Comparison of ENCODE assay signal across 8 mouse cellular contexts in the genomic region with DNA sequence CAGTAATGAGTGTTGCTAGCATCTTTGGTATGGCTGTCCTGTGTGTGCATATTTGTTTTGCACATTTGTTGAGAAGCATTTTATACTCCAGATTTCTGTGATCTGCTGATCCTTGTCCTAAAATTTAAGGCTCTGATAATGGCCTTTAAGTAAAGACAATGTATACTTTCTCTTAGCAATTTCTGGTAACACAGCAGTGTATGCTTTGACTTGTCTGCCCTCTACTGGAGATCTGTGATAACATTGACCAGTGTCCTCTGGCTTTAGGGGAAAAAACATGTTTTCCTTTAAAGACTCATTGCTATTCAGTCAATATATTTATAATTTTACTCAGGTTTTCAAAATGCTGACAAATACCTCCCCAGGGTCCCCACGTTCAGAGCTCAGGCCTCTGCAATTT.
A peak's percentile ranks its signal among the peaks of the same experiment; 100 is the strongest.
DNase-seq lines count a peak whose midpoint lies in the region; ATAC-seq and TF ChIP-seq lines count a peak whose summit lies in the region.

No protein-coding gene starts in this region.

- TF ChIP-seq EP300 in liver, embryonic 14.5 days (IDR thresholded peaks at IDR 0.05; ENCODE audit: low read depth) = no peak

- H3K9me3 ChIP-seq in liver, embryonic 14.5 days (ENCODE audit: control insufficient read depth, low read length) = no peaks in the 10 kb centered on the region
- H3K9me3 ChIP-seq in liver, embryonic 11.5 days (ENCODE audit: control insufficient read depth, low read length) = no peaks in the 10 kb centered on the region

- peak; percentile 53; the same call in 1 of the 2 replicates for TF ChIP-seq CTCF in liver, embryonic 14.5 days (IDR thresholded peaks at IDR 0.05; ENCODE audit: low read depth)

- intact Hi-C loops in heart, postnatal 36 days (cut with DNase I) = loop anchor here (1.0 kb wide), 2 partner anchors 92 to 208 kb away; partner anchors contain the start of gene Ssh2

- no peaks in the 10 kb centered on the region for H3K27me3 ChIP-seq in liver, embryonic 14.5 days (ENCODE audit: control insufficient read depth, insufficient read depth, low read length)
- no peaks in the 10 kb centered on the region for H3K27me3 ChIP-seq in liver, embryonic 11.5 days (replicated peaks; ENCODE audit: control insufficient read depth, insufficient read depth, low read length)

- no peak overlapping the region for H3K27ac ChIP-seq in liver, embryonic 14.5 days
- H3K27ac ChIP-seq in liver, embryonic 11.5 days (ENCODE audit: low read depth, low read length) = no peak overlapping the region

- WGBS in liver, embryonic 14.5 days (ENCODE audit: insufficient replicate concordance) = 3% methylated on average over 1 of the region's 1 CpGs
- whole genome bisulfite sequencing in liver, embryonic 11.5 days = 12% methylated on average over 1 of the region's 1 CpGs

- no peaks in the 10 kb centered on the region for H3K36me3 ChIP-seq in liver, embryonic 14.5 days (replicated peaks; ENCODE audit: control insufficient read depth, insufficient read depth, low read depth)
- H3K36me3 ChIP-seq in liver, embryonic 11.5 days (ENCODE audit: control insufficient read depth, insufficient read depth, low read length) = no peaks in the 10 kb centered on the region

- no peak for ATAC-seq in cerebellum, adult (ENCODE audit: insufficient number of reproducible peaks, low FRiP score, low TSS enrichment)
- no peak for ATAC-seq in liver, embryonic 14.5 days (ENCODE audit: insufficient read depth)
- no peak for ATAC-seq in liver, embryonic 11.5 days (replicated peaks; ENCODE audit: low FRiP score)
- ATAC-seq in activated CD4-positive, CD25-positive, alpha-beta regulatory T cell, adult 4 months = no peak

- H3K4me2 ChIP-seq in liver, embryonic 14.5 days (ENCODE audit: low read depth) = no peak overlapping the region
- H3K4me2 ChIP-seq in liver, embryonic 11.5 days = no peak overlapping the region

- no peak overlapping the region for H3K4me3 ChIP-seq in liver, embryonic 14.5 days (ENCODE audit: insufficient read depth in 1 of 2, low read depth in 2 of 2, low read length in 2 of 2)
- no peak overlapping the region for H3K4me3 ChIP-seq in liver, embryonic 11.5 days (ENCODE audit: low read depth, low read length)

- H3K4me1 ChIP-seq in liver, embryonic 14.5 days (replicated peaks; ENCODE audit: control insufficient read depth in 2 of 2, insufficient read depth in 2 of 2, low read length in 1 of 2) = 0 out of 4 replicates have a peak, but pooled peaks cover 0 to 2% of the 10 kb centered on the region in 2 experiments
- H3K4me1 ChIP-seq in liver, embryonic 11.5 days (replicated peaks; ENCODE audit: control insufficient read depth, insufficient read depth, low read length) = no peaks in the 10 kb centered on the region

- no peak overlapping the region for H3K9ac ChIP-seq in liver, embryonic 14.5 days (replicated peaks)
- no peak overlapping the region for H3K9ac ChIP-seq in liver, embryonic 11.5 days (ENCODE audit: low read depth, low read length)

- DNase-seq in cerebellum, adult 11 months = peak; percentile 20
- peak in 2 of 3 experiments; percentile 11 to 19 for DNase-seq in liver, embryonic 14.5 days (ENCODE audit: low read depth in 3 of 3, low spot score in 3 of 3)
- no peak for DNase-seq in liver, embryonic 11.5 days (ENCODE audit: low spot score)
- peak; percentile 48 for DNase-seq in c-Kit-positive CD71-positive TER-119-negative erythroid progenitor cells, embryonic 14.5 days (ENCODE audit: low read depth)
- DNase-seq in heart, postnatal 36 days = peak; percentile 30 to 41
- DNase-seq in lung, postnatal 25 days (ENCODE audit: low spot score) = peak; percentile 58
